Mouse (Mus musculus): ENCODE results near the gene Traf6. TPM values are rescaled to one million over a fixed set of nuclear protein-coding genes. Genes with fewer than 3 reads are reported as not detected.

Gene Traf6
- polyA plus RNA-seq (2016; fragmentation: Nextera tagmentation; extraction: Ambion mirVana) = 14.0 and 15.8 TPM in 2 replicates

DNA sequence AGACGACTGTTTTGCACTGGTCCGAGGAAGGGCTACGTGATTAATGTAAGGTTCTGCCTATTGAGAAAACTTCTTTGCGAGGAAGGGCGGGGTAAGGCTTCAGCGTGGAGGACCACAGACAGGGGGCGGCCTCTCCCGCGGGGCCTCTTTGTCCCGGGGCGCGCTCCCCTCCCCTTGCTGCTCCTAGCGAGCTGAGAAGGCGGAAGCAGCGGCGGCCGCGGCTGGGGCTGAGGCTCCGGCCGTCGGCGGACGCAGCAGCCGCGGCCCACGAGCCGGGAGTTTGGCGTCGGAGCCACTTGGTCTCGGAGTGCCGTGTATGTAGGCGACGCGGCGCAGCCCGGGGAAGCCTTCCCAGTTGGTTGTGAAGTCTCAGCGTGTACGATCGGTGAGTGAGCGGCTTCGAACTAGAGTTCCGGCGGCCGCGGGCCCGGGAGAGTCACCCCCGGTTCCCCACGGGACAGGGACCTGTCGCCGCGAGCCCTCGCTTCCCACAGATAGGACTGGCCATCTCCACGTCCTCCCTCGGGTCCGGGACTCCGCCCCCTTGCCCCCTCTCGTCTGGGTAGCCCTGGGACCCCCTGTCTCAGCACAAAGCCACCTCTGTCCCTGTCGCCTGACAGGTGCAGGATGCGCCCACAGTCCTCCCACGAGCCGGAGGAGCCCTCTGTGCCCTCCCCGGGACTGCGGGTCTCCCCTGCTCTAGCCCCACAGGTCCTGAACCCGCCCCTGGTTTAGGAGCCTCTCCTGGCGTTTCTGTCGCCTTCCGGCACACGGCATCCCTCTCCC, at the start of gene Traf6:
Gene Traf6 (plus strand): TSS at position 194 of the 786 bp plus-strand sequence.
- ATAC-seq (ENCODE audit: low FRiP score) = peak; percentile 94
- WGBS = under 1% methylated on average over 67 of the region's 68 CpGs
- Histone ChIP-seq H3K27ac (peak within 1 kb of the TSS; percentile 74; the same call in 1 of the 2 replicates), H3K27me3 (peaks cover 5% of the 10 kb centered on the region; the same call in 1 of the 2 replicates), H3K4me1 (peaks cover 4% of the 10 kb centered on the region), H3K4me3 (peak within 1 kb of the TSS; percentile 84), H3K9me3 (replicated peaks) (no peaks in the 10 kb centered on the region), H3K4me2 (replicated peaks) (peak within 1 kb of the TSS; percentile 81), H3K9ac (peak within 1 kb of the TSS; percentile 95), H3K36me3 (peaks cover 6% of the 10 kb centered on the region; the same call in 1 of the 2 replicates)

DNA sequence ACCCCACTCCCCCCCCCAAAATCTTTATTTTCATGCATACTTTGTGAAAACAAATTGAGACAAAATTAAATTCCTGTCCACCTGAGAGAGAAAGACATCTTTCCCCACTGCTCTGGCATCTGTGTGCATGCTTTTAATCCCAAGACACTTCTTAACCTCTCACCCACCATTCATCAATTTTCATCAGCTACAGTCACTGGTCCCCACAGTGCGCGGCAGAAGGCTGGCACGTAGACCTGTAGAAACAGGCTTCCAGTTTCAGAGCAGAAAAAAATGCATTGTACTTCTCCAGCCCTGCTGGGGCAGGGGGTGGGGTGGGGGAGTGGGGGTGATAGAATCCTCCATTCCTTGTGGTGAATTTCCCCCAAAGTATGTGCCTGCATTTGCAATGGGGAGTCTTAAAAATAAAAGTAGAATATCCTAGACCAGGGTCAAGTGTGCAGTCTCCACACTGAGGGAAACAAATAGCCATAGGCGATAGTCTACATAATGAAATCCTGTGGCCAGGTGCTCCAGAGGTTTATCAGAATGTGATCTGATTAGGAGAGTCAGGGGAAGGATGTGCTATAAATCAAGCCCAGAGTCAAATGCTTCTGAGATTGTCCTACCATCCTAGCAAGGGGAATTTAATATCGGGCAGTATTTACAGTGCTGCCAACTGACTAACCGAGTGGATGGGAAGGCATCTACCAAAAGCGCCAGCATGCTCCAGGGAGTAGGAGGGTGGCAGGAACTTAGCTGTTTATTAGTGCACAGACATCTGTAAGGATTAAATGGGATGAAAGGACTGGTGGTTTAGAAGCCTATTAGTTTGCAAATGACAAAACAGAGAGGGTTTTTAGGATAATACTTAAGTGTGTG, 39.0 kb upstream of the Traf6 start:
- Histone ChIP-seq H3K27me3 (no peaks in the 10 kb centered on the region), H3K4me3 (no peak overlapping the region), H3K9me3 (replicated peaks) (no peaks in the 10 kb centered on the region), H3K27ac (peak overlapping the region; percentile 18), H3K4me2 (replicated peaks) (no peak overlapping the region), H3K9ac (no peak overlapping the region), H3K36me3 (no peaks in the 10 kb centered on the region), H3K4me1 (peaks cover 9% of the 10 kb centered on the region)
- peak; percentile 72 for ATAC-seq (ENCODE audit: low FRiP score)
- 45% methylated on average over 7 of the region's 7 CpGs for WGBS

DNA sequence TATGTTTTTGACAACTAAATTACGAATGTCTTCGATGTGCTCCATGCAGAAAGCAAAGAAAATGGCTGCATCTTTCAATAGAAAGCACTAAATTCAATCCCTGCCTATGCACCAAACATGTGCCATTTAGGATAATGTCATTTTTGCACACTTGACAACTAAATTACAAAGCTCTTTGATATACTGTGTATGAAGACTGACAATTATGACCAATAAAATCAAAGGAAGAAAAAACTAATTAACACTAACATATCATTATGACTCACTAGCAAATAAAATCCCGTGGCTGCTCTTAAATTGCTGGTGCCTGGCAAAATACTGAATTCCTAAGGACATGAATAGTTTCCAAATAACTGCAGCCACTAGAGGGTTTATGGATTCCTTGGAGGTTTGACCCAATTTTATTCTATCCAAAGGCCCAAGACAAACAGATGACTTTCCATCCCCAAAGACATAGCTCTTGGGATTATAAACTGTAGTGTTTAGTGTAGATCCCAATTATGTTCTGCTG, 38.3 kb upstream of the Traf6 start:
- H3K27ac ChIP-seq = peak overlapping the region; percentile 18; the same call in 1 of the 2 replicates
- no peak overlapping the region for H3K4me3 ChIP-seq
- H3K9me3 ChIP-seq (replicated peaks) = no peaks in the 10 kb centered on the region
- no peak overlapping the region for H3K4me2 ChIP-seq (replicated peaks)
- H3K4me1 ChIP-seq = peaks cover 9% of the 10 kb centered on the region
- H3K36me3 ChIP-seq = no peaks in the 10 kb centered on the region
- WGBS = 85% methylated on average over 3 of the region's 3 CpGs
- ATAC-seq (ENCODE audit: low FRiP score) = no peak
- H3K27me3 ChIP-seq = no peaks in the 10 kb centered on the region
- no peak overlapping the region for H3K9ac ChIP-seq

DNA sequence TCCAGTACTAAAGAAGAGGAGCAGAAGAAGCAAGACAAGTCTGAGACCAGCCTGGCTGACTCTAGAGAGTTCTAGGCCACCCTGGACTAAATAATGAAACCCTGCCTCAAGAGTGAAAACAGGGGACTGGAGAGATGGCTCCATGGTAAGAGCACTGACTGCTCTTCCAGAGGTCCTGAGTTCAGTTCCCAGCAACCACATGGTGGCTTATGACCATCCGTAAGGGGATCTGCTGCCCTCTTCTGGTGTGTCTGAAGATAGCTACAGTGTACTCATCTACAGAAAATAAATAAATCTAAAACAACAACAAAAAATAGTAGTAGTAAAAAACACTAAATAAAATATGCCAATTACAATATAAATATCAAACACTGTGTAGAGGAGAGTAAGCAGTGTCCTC, 32.4 kb upstream of the Traf6 start:
- no peak overlapping the region for H3K27ac ChIP-seq
- H3K4me3 ChIP-seq = no peak overlapping the region
- H3K9me3 ChIP-seq (replicated peaks) = no peaks in the 10 kb centered on the region
- H3K4me1 ChIP-seq = peaks cover 9% of the 10 kb centered on the region
- H3K27me3 ChIP-seq = no peaks in the 10 kb centered on the region
- 87% methylated on average over 1 of the region's 1 CpGs for WGBS
- H3K36me3 ChIP-seq = no peaks in the 10 kb centered on the region
- no peak for ATAC-seq (ENCODE audit: low FRiP score)
- H3K9ac ChIP-seq = no peak overlapping the region
- no peak overlapping the region for H3K4me2 ChIP-seq (replicated peaks)

DNA sequence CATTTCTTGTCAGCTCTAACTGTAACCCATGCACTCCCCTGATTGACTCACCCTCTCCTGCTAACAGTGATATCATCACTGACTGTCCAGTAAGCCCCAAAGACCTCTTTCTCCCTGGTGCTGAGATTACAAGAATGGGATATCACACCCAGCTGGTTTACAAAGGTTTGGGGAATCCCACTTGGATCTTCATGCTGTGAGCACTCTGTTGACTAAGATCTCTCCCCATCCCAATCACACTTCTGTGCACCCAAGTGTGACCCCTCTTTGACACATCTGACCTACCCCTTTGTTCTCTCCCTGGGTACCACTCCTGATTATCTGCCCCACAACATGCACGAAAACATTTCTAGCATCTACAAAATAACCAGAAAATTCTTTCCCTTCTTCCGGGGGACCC, 29.9 kb upstream of the Traf6 start:
- Histone ChIP-seq H3K27me3 (no peaks in the 10 kb centered on the region), H3K27ac (no peak overlapping the region), H3K4me3 (no peak overlapping the region), H3K4me1 (peaks cover 13% of the 10 kb centered on the region), H3K9me3 (replicated peaks) (no peaks in the 10 kb centered on the region), H3K9ac (no peak overlapping the region), H3K36me3 (no peaks in the 10 kb centered on the region), H3K4me2 (replicated peaks) (no peak overlapping the region)
- 48% methylated on average over 2 of the region's 2 CpGs for WGBS
- no peak for ATAC-seq (ENCODE audit: low FRiP score)

DNA sequence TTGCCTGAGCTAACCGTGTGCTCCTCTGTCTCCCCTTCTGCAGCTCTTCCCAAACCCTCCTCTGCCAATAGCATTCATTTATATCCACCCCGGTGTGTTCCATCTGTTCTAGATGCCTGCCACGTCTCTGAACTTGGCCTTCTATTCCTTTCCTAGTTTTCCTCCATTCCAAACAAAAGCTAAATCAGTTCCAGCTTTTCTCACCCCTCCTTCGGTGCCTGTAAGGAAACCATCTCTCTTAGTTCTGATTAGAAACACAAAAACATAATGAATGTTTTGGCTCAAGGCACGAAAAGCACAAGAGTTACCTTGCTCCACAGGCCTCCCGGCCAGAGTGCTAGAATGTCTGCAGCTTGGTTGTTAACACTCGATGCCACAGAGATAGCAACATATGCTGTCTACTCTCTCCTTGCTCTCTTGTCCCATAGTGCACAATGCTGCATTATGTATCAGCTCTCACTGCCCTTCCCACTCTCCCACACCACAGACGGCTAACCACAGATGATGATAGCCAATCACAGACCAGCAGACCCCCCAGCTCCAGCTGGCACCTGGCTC, 29.0 kb upstream of the Traf6 start, which contains the start of the genes Rag1 and B230118H07Rik:
Gene Rag1 (minus strand): TSS at position 388 of the 558 bp plus-strand sequence.
Gene B230118H07Rik (minus strand): TSS at position 419 of the 558 bp plus-strand sequence.
- Histone ChIP-seq H3K9ac (no peak within 1 kb of the TSS), H3K27me3 (no peaks in the 10 kb centered on the region), H3K9me3 (replicated peaks) (no peaks in the 10 kb centered on the region), H3K36me3 (no peaks in the 10 kb centered on the region), H3K27ac (no peak within 1 kb of the TSS; the same call in 1 of the 2 replicates), H3K4me3 (no peak within 1 kb of the TSS), H3K4me2 (replicated peaks) (0 out of 2 replicates have a peak within 1 kb of the TSS, but pooled peaks have one; percentile 11), H3K4me1 (peaks cover 13% of the 10 kb centered on the region)
- 43% methylated on average over 8 of the region's 8 CpGs for WGBS
- 0 out of 2 replicates have a peak, but pooled peaks have one; percentile 31 for ATAC-seq (ENCODE audit: low FRiP score)

DNA sequence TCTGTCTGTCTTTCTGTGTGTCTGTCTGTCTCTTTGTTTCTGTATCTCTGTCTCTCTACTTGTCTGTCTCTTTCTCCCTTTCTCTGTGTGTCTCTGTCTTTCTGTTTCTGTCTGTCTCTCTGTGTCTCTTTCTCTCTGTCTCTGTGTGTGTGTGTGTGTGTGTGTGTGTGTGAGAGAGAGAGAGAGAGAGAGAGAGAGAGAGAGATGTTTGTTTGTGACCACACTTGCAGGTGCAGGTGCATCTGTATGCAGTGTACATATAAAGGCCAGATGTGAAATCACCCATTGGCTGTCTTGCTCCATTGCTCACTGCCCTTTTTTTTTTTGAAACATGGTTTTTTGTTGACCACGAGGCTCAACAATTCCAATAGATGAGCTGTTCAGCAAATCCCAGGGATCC, 27.8 kb upstream of the Traf6 start:
- 44% methylated on average over 1 of the region's 1 CpGs for WGBS
- H3K9ac ChIP-seq = no peak overlapping the region
- H3K4me1 ChIP-seq = peaks cover 13% of the 10 kb centered on the region
- no peaks in the 10 kb centered on the region for H3K36me3 ChIP-seq
- no peaks in the 10 kb centered on the region for H3K27me3 ChIP-seq
- H3K9me3 ChIP-seq (replicated peaks) = no peaks in the 10 kb centered on the region
- no peak overlapping the region for H3K4me2 ChIP-seq (replicated peaks)
- no peak overlapping the region for H3K27ac ChIP-seq
- ATAC-seq (ENCODE audit: low FRiP score) = no peak
- no peak overlapping the region for H3K4me3 ChIP-seq

DNA sequence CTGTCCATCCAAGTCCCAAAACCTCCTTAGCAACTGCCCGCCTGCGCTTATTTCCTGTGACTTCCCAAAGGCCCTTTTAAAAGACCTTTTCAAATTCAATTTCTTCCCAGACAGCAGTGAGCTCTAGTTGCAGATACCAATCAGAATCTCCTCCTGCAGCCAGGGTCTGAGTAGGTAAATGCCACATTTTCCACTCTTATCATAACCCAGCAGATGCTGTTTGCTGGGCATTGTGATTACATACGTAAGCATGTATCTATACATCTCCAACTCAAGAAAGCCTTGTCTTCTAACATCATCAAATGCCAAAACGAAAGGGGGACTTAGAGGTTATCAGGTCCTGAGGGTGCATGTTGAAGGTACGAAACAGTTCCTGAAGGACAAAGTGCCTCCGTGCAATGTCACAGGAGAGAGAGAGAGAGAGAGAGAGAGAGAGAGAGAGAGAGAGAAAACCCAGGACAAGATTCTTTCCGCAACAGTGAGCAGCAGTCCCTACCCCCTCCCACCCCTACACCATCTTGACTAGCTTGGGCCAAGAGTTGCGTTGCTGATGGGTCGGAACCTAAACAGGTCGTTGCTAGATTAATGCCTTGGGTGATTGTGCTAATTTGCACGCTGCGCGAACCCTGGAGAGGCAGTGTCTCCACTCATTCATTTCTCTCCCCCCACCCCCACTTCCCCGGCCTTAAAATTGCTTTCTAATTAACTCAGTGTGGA, 25.9 kb upstream of the Traf6 start:
- peaks cover 13% of the 10 kb centered on the region for H3K4me1 ChIP-seq
- peaks cover 3% of the 10 kb centered on the region; the same call in 1 of the 2 replicates for H3K27me3 ChIP-seq
- 0 out of 2 replicates have a peak overlapping the region, but pooled peaks have one; percentile 13 for H3K9ac ChIP-seq
- H3K27ac ChIP-seq = no peak overlapping the region
- WGBS = 31% methylated on average over 14 of the region's 14 CpGs
- H3K4me3 ChIP-seq = peak overlapping the region; percentile 19
- no peaks in the 10 kb centered on the region for H3K9me3 ChIP-seq (replicated peaks)
- H3K36me3 ChIP-seq = no peaks in the 10 kb centered on the region
- peak overlapping the region; percentile 57 for H3K4me2 ChIP-seq (replicated peaks)
- ATAC-seq (ENCODE audit: low FRiP score) = peak; percentile 69

DNA sequence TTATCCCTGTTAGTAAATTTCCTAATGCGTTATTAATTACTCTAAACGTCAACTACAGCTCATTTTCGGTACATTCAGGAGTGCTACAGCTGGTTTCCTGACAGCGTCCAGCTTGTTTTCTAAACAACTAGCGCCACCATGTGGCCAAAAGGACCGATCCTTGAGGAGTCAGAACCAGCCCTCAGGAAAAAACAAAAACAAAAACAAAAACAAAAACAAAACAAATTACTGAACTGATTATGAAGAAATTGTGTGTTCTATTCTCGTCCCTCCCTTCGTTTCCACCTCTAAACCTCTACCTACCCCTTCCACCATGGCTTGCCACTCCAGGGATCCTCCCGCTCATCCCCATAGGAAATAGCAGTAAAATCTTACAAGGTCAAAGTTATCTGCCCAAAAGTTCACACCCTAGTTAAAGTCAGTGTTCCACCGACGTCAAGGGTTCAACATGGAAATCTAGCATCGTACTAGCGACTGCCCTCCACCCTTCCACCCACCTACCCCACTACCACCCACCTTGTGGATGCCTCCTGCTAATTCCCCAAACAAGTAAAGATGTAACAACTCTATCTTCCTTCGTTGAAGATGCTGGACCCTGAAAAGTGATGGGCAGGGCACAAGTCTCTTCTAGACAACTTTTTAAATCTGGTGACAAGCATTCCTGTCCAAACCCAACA, 25.2 kb upstream of the Traf6 start:
- peak overlapping the region; percentile 19 for H3K4me3 ChIP-seq
- H3K27ac ChIP-seq = no peak overlapping the region
- peak; percentile 64 for ATAC-seq (ENCODE audit: low FRiP score)
- no peaks in the 10 kb centered on the region for H3K9me3 ChIP-seq (replicated peaks)
- H3K9ac ChIP-seq = 0 out of 2 replicates have a peak overlapping the region, but pooled peaks have one; percentile 13
- peak overlapping the region; percentile 57 for H3K4me2 ChIP-seq (replicated peaks)
- peaks cover 3% of the 10 kb centered on the region; the same call in 1 of the 2 replicates for H3K27me3 ChIP-seq
- no peaks in the 10 kb centered on the region for H3K36me3 ChIP-seq
- H3K4me1 ChIP-seq = peaks cover 13% of the 10 kb centered on the region
- WGBS = 19% methylated on average over 14 of the region's 14 CpGs

DNA sequence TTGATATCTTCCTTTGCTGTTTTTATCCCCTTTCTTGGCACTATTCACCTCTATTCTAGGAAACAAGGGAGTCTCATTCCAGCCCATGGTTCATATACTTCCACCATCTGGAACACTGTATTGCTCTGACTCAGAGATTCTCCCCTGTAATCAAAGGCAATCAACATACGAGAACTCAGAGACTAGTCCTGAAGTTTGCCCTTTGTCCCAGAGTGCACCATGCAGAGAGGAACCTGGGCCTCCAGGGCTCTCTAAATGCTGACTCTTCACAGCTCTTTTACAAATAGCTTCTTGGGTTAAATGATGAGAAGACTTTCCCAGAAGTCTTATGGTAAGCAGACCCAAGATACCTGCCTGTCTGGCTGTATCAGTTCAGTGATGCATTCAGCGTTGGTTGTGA, 17.7 kb upstream of the Traf6 start:
- no peak overlapping the region for H3K4me3 ChIP-seq
- WGBS = 80% methylated on average over 2 of the region's 2 CpGs
- H3K9me3 ChIP-seq (replicated peaks) = no peaks in the 10 kb centered on the region
- no peaks in the 10 kb centered on the region for H3K4me1 ChIP-seq
- H3K4me2 ChIP-seq (replicated peaks) = no peak overlapping the region
- ATAC-seq (ENCODE audit: low FRiP score) = no peak
- peaks cover 3% of the 10 kb centered on the region; the same call in 1 of the 2 replicates for H3K27me3 ChIP-seq
- H3K9ac ChIP-seq = no peak overlapping the region
- H3K27ac ChIP-seq = no peak overlapping the region
- no peaks in the 10 kb centered on the region for H3K36me3 ChIP-seq
